Mouse (Mus musculus): Measurements from ENCODE around the gene Mbnl2. TPM values are rescaled to one million over a fixed set of nuclear protein-coding genes. Genes with fewer than 3 reads are reported as not detected.

The Mbnl2 gene
- polyA plus RNA-seq, 1 experiment from 2014 or later, result 71.5 TPM

DNA sequence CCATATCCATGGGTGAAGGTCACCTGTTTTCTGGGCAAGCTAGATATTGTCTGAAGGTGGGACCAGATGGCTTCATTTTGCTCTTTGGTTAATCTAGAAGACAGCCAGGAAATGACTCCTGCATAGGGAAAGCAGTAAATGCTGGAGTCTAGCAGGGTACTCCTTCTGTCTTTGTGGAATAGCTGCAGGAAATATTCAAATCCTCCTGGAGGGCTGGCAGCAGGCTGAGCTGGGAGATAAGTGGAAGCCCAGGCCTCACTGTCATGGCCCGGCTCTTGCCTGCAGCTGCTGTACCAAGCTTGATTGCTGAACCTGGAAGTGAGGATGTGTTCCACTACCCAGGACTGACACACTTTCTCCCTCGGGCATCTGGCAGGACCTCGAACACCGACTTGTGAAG is 191.3 kb downstream of the Mbnl2 start:
- Histone ChIP-seq H3K27me3 (ENCODE audit: insufficient read depth, poor library complexity, severe bottlenecking) (no peaks in the 10 kb centered on the region), H3K9me3 (no peaks in the 10 kb centered on the region), H3K4me3 (no peak overlapping the region), H3K36me3 (no peaks in the 10 kb centered on the region), H3K4me1 (no peaks in the 10 kb centered on the region), H3K27ac (no peak overlapping the region)
- DNase-seq (ENCODE audit: low spot score), result no peak
- 69% methylated on average over 4 of the region's 4 CpGs for WGBS

DNA sequence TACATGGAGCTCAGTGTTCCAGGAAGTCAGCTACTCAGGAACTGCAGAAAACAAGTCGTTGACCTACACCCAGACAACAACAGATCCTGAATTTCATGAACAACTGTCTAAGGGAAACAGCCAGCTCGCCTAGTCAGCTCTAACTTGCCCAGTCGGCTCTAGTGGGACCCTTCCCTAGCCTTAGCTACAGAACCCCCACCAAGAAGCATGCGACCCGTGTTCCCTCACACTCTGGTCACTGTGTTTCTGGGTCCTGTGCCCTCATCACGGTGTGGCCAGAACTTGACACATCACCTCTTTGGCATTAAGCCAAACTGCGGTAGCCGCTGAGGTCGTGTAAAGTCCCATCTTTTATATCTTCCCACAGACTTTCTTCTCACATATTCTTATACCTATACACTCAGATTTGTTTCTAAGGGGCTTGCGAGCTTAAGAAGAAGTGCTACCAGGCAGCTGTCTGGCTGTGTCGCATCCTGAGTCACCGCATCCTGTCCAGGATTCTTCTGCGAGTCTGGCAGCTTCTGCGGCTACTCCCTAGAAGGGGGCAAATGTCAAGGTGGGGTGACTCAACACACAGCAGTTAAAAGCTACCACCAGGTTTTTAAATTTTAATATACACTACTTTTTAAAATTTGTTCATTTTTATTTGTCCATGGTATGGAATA is 193.8 kb downstream of the Mbnl2 start:
- H3K9me3 ChIP-seq, result no peaks in the 10 kb centered on the region
- 83% methylated on average over 14 of the region's 14 CpGs for WGBS
- no peaks in the 10 kb centered on the region for H3K27me3 ChIP-seq (ENCODE audit: insufficient read depth, poor library complexity, severe bottlenecking)
- DNase-seq (ENCODE audit: low spot score), result no peak
- no peaks in the 10 kb centered on the region for H3K36me3 ChIP-seq
- no peaks in the 10 kb centered on the region for H3K4me1 ChIP-seq
- no peak overlapping the region for H3K4me3 ChIP-seq
- no peak overlapping the region for H3K27ac ChIP-seq

GRCm38 (mm10) chr14:120476186-120476697 is 200.8 kb downstream of the Mbnl2 start:
- 68% methylated on average over 7 of the region's 7 CpGs for WGBS
- no peaks in the 10 kb centered on the region for H3K27me3 ChIP-seq (ENCODE audit: insufficient read depth, poor library complexity, severe bottlenecking)
- H3K4me1 ChIP-seq, result no peaks in the 10 kb centered on the region
- H3K27ac ChIP-seq, result no peak overlapping the region
- peak; percentile 19 for DNase-seq (ENCODE audit: low spot score)
- 0 out of 2 replicates have a peak overlapping the region, but pooled peaks have one; percentile 79 for H3K4me3 ChIP-seq
- H3K36me3 ChIP-seq, result no peaks in the 10 kb centered on the region
- no peaks in the 10 kb centered on the region for H3K9me3 ChIP-seq

DNA sequence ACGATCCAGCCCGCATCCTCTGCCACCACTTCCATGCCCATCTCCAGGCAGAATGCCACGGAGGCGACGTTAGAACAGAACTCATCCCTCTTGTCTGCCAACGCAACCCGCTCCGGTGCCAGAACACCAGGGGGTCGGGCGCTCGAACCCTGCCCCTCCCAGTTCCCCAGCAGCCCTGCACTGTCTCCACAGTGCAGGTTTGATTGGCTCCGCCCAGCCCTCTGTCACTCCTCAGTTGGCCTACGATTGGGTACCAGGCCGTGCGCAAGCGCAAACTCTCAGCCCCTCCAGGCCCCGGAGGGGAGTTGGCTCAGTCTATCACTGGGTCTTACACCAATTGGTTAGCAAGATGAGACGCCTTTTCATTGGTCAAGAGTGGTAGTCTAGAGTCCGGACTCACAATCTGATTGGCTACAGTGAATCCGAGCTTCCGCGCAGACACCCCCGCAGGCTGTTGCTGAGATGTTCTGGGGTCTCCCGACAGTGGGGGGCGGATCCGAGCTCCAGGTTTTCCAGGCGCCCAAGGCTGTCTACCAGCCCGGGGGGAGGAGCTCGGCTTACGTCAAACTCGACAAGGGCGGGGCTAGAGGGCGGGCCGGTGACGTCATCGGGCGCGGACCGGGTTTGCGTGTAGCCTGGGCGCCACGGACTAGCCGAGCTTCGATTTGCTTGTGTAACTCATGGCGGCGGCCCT is 202.0 kb downstream of the Mbnl2 start:
- Histone ChIP-seq H3K4me3 (peak overlapping the region; percentile 79), H3K36me3 (peaks cover 5% of the 10 kb centered on the region; the same call in 1 of the 2 replicates), H3K27ac (peak overlapping the region; percentile 94), H3K27me3 (ENCODE audit: insufficient read depth, poor library complexity, severe bottlenecking) (no peaks in the 10 kb centered on the region), H3K9me3 (no peaks in the 10 kb centered on the region), H3K4me1 (no peaks in the 10 kb centered on the region)
- under 1% methylated on average over 46 of the region's 46 CpGs for WGBS
- peak; percentile 99 for DNase-seq (ENCODE audit: low spot score)

- peak; percentile 97 for DNase-seq (ENCODE audit: low spot score)
- Histone ChIP-seq H3K9me3 (no peaks in the 10 kb centered on the region), H3K27ac (peak within 1 kb of the TSS; percentile 94), H3K36me3 (peaks cover 10% of the 10 kb centered on the region; the same call in 1 of the 2 replicates), H3K4me3 (peak within 1 kb of the TSS; percentile 79), H3K4me1 (no peaks in the 10 kb centered on the region), H3K27me3 (ENCODE audit: insufficient read depth, poor library complexity, severe bottlenecking) (no peaks in the 10 kb centered on the region)
- WGBS, result 2% methylated on average over 69 of the region's 78 CpGs
Observed at GRCm38 (mm10) chr14:120477982-120478568, 202.6 kb downstream of the Mbnl2 start, which contains the start of gene Rap2a. Gene Rap2a, plus strand, starts transcription at chr14:120478444.

- under 1% methylated on average over 61 of the region's 62 CpGs for WGBS
- Histone ChIP-seq H3K36me3 (peaks cover 10% of the 10 kb centered on the region; the same call in 1 of the 2 replicates), H3K9me3 (no peaks in the 10 kb centered on the region), H3K27ac (peak overlapping the region; percentile 94), H3K27me3 (ENCODE audit: insufficient read depth, poor library complexity, severe bottlenecking) (no peaks in the 10 kb centered on the region), H3K4me1 (peaks cover under 1% of the 10 kb centered on the region; the same call in 1 of the 2 replicates), H3K4me3 (peak overlapping the region; percentile 79)
- peak; percentile 83 for DNase-seq (ENCODE audit: low spot score)
Observed at GRCm38 (mm10) chr14:120478641-120479341, 203.3 kb downstream of the Mbnl2 start.

DNA sequence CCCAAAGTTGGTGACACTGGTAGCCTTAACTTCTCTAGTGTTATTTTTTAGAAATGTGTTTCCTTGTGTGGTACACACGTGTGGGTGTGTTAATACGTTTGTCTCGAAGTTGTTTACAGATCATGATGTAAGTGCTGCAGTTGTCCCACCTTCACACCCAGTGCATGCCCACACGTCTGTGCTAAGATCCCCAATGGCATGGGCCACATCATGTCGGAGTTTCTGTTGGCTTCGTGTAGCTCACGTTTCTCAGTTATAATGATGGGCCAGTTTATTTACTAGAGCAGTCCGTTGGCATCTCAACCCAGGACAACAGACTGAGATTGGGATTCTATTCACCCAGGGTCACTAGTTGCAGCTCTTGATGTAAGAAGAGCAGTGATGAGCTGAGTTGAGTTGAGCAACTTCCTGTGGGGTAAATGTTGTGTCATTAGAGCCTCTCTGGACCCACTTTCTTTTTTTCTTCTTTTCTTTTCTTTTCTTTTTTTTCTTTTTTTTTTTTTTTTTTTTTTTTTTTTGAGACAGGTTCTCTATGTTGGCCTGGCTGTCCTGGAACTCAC is 205.0 kb downstream of the Mbnl2 start:
- WGBS, result 85% methylated on average over 8 of the region's 8 CpGs
- H3K4me3 ChIP-seq, result peak overlapping the region; percentile 6; the same call in 1 of the 2 replicates
- no peaks in the 10 kb centered on the region for H3K9me3 ChIP-seq
- H3K27me3 ChIP-seq (ENCODE audit: insufficient read depth, poor library complexity, severe bottlenecking), result no peaks in the 10 kb centered on the region
- H3K4me1 ChIP-seq, result peaks cover 4% of the 10 kb centered on the region; the same call in 1 of the 2 replicates
- DNase-seq (ENCODE audit: low spot score), result no peak
- no peak overlapping the region for H3K27ac ChIP-seq
- H3K36me3 ChIP-seq, result peaks cover 14% of the 10 kb centered on the region; the same call in 1 of the 2 replicates

- Histone ChIP-seq H3K4me3 (peak overlapping the region; percentile 5; the same call in 1 of the 2 replicates), H3K27ac (no peak overlapping the region), H3K4me1 (peaks cover 4% of the 10 kb centered on the region; the same call in 1 of the 2 replicates), H3K36me3 (peaks cover 14% of the 10 kb centered on the region; the same call in 1 of the 2 replicates), H3K27me3 (ENCODE audit: insufficient read depth, poor library complexity, severe bottlenecking) (no peaks in the 10 kb centered on the region), H3K9me3 (no peaks in the 10 kb centered on the region)
- WGBS, result 92% methylated on average over 4 of the region's 4 CpGs
- DNase-seq (ENCODE audit: low spot score), result peak; percentile 50
Observed at GRCm38 (mm10) chr14:120480927-120481326, 205.5 kb downstream of the Mbnl2 start.

Other genes starting within 250 kb of the Mbnl2 start
- not detected in 2 replicates for gene Oxgr1, start 233.2 kb upstream of the Mbnl2 start, polyA plus RNA-seq (2016; fragmentation: Nextera tagmentation; extraction: Ambion mirVana)
- gene Rap2a, start 202.8 kb downstream of the Mbnl2 start, polyA plus RNA-seq (2016; fragmentation: Nextera tagmentation; extraction: Ambion mirVana), result 11.7 and 12.9 TPM in 2 replicates

Data from heart, embryonic 10.5 days (tissue).